Mouse (Mus musculus) testis, adult 2 months (tissue): ENCODE data around the gene Rbms1.

Experiments
- CTCF ChIP-seq: fragments of 200-500 bp; IDR thresholded peaks from 2 replicates; pipeline ENCODE4 v1.5.1; 2012; ENCODE audit warnings: low read depth, mild to moderate bottlenecking, inconsistent platforms, low read length, moderate library complexity; ENCODE audit not compliant: control insufficient read depth, insufficient read depth, insufficient replicate concordance
- POLR2A ChIP-seq: fragments of 200-500 bp; IDR thresholded peaks from 2 replicates; pipeline ENCODE4 v1.6.1; 2012; ENCODE audit warnings: low read depth, mild to moderate bottlenecking, inconsistent platforms, low read length, moderate library complexity; ENCODE audit not compliant: control insufficient read depth

- TF ChIP-seq CTCF: no peak
- no peak for TF ChIP-seq POLR2A
Measured at GRCm38 (mm10) chr2:60847984-60848383, 115.0 kb downstream of the Rbms1 start.
